Mouse (Mus musculus) stomach, postnatal 0 days (tissue): ENCODE measurements at regions not wholly inside any gene's neighbourhood (a gene's known extent, or its start where the extent isn't known, plus 50 kb on each side); places are given as distances from the start of the nearest gene placed in this dataset.

Experiments
- CTCF ChIP-seq: IDR thresholded peaks from 2 replicates; pipeline ENCODE4 v1.5.1; 2016; ENCODE audit warnings: antibody characterized with exemption, low read depth, mild to moderate bottlenecking, moderate library complexity
- EP300 ChIP-seq: optimal IDR thresholded peaks from 2 replicates; pipeline ENCODE3; 2016; ENCODE audit warnings: antibody characterized with exemption

DNA sequence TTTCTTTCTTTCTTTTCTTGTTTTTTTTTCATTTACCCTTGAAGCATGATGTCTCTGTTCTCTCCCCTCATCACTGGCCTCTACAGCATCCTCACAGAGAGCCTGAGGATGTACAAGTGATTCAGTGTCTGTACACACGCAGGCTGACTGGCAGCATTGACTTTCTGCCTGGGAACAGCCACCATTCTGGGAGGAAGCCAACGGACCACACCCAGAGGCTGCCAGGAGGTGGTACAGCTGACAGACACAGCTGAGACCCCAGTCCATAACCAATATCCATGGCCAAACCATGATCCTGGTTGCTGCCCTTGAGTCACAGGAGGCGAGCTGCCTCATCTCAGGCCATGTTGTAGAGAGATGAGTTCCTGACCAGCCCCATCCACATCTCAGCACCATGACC is 88.5 kb upstream of the Tmc1 start:
- TF ChIP-seq CTCF (no peak), EP300 (no peak)
